Mouse (Mus musculus) heart, postnatal 0 days (tissue): ENCODE measurements around the gene Cradd. TPM values are rescaled to one million over a fixed set of nuclear protein-coding genes. Genes with fewer than 3 reads are reported as not detected.

Source experiments
- ATAC-seq: fragments of 200-750 bp; cut with Nextera tagmentation; 2 replicates; pipeline ENCODE4 v1.8.0; 2017; ENCODE audit warnings: low read depth, moderate number of reproducible peaks, moderate library complexity; ENCODE audit not compliant: insufficient read depth
- DNase-seq: peaks from one replicate; pipeline ENCODE4 v3.0.0-alpha.2; 2016; ENCODE audit warnings: low spot score
- H3K27ac ChIP-seq: fragments of 300-500 bp; sonication (generic); 2 replicates; pipeline ENCODE4 v1.5.1; 2014; ENCODE audit warnings: low read depth, mild to moderate bottlenecking
- H3K27me3 ChIP-seq: fragments of 300-500 bp; sonication (generic); 2 replicates; pipeline ENCODE4 v1.6.1; 2014; ENCODE audit warnings: low read length, mixed read lengths; ENCODE audit not compliant: control insufficient read depth, insufficient read depth
- H3K36me3 ChIP-seq: fragments of 300-500 bp; sonication (generic); replicated peaks from 2 replicates; pipeline ENCODE4 v1.6.1; 2014; ENCODE audit warnings: low read length, mixed read lengths; ENCODE audit not compliant: control insufficient read depth, insufficient read depth
- H3K4me1 ChIP-seq: fragments of 300-500 bp; sonication (generic); 2 replicates; pipeline ENCODE4 v1.6.1; 2014; ENCODE audit warnings: antibody characterized with exemption; ENCODE audit not compliant: control insufficient read depth, insufficient read depth
- H3K4me2 ChIP-seq: fragments of 300-500 bp; sonication (generic); 2 replicates; pipeline ENCODE4 v1.6.1; 2014; ENCODE audit warnings: low read depth, mild to moderate bottlenecking, low read length, moderate library complexity
- H3K4me3 ChIP-seq: fragments of 300-500 bp; sonication (generic); 2 replicates; pipeline ENCODE4 v1.5.1; 2014; ENCODE audit warnings: low read depth, low read length
- H3K9ac ChIP-seq: fragments of 300-500 bp; sonication (generic); replicated peaks from 2 replicates; pipeline ENCODE4 v1.6.1; 2014; ENCODE audit warnings: low read depth, low read length, mixed read lengths
- H3K9me3 ChIP-seq: fragments of 300-500 bp; sonication (generic); replicated peaks from 2 replicates; pipeline ENCODE4 v1.6.1; 2016; ENCODE audit warnings: low read length; ENCODE audit not compliant: control insufficient read depth
- CTCF ChIP-seq: IDR thresholded peaks from 2 replicates; pipeline ENCODE4 v1.5.1; 2016; ENCODE audit warnings: antibody characterized with exemption, control low read depth, low read depth
- EP300 ChIP-seq: IDR thresholded peaks from 2 replicates; pipeline ENCODE4 v1.6.1; 2016; ENCODE audit warnings: antibody characterized with exemption, low read depth
- WGBS: fragments of 180-500 bp; shearing (Covaris S2); extraction: QIAGEN DNeasy Blood & Tissue Kit; methylation state at CpG from one replicate; pipeline ENCODE4 v1.1.7; 2014; 5-methylcytosine and 5-hydroxymethylcytosine counted together
- polyA plus RNA-seq: library from polyadenylated mRNA; unstranded; fragments of >200 nt; fragmentation: Nextera tagmentation; extraction: Ambion mirVana; gene quantifications from 2 replicates; pipeline ENCODE4 v1.2.1, GENCODE M21; 2015
- total RNA-seq: library from RNA; depleted of rRNA; stranded (reverse); fragments of >200 nt; gene quantifications from 2 replicates; pipeline ENCODE4 v1.2.3, GENCODE M21; 2014; ENCODE audit warnings: low replicate concordance

The Cradd gene
- total and polyA plus RNA-seq, 2 experiments from 2014 or later, result 12.2 to 21.1 TPM

DNA sequence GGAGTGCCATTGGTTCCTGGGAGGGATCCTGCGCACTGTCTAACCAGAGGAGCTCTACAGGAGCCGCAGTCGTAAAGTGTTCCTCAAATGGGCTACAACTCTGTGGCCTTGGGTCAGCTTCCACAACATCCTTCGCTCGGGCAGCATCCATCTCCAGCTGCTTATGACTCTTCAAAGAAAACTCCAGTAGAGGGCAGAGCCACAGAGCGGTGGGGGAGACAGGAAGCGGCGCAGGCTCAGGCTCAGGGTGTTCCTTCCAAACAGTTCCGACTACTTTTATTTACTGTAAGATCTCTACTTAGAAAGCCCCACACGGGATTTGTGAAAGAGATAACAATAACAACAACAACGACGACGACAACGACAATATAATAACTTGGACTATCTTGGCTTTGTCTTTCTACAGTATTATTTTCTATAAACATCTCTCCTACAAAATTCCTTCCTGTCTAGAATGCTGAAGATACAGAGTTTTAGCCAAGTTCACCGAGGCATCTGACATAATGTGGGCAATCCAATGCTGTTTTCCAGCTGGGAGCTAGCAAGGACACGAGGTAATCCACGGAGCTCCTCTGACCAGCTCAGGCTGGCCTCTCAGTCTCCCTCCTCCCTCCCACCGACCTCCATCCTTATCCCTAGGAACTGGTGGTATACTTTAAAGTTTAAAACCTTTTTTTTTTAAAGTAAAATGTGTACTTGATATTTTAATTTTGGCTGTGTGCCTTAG, 105.8 kb downstream of the Cradd start:
- Histone ChIP-seq H3K27ac (peak overlapping the region; percentile 67; the same call in 1 of the 2 replicates), H3K27me3 (no peaks in the 10 kb centered on the region), H3K36me3 (no peaks in the 10 kb centered on the region), H3K4me3 (no peak overlapping the region), H3K4me2 (no peak overlapping the region), H3K9me3 (no peaks in the 10 kb centered on the region), H3K9ac (no peak overlapping the region), H3K4me1 (peaks cover 12% of the 10 kb centered on the region)
- peak; percentile 47 for TF ChIP-seq CTCF
- no peak for TF ChIP-seq EP300
- peak; percentile 43 for ATAC-seq
- peak; percentile 66 for DNase-seq
- WGBS, result 53% methylated on average over 18 of the region's 18 CpGs

DNA sequence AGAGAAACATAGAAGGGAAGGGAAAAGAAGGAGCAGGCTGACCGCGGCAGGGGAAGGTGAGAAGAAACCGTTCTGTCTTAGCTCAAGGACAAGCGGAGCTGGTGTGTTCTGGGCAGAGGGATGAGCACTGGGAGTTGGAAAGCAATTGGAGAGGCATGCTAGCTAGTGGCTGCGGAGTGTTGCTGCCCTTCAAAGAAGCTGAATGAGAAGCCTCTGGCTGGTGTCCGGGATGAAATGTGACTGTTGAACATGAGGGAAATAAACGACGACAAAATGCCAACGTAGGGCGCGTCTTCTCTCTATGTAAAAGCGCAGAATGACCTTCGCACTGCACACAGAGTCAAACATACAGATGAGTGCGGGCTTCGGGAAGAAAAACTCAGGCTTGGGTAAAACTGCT, 108.6 kb downstream of the Cradd start:
- Histone ChIP-seq H3K4me2 (no peak overlapping the region), H3K4me3 (no peak overlapping the region), H3K9me3 (no peaks in the 10 kb centered on the region), H3K4me1 (peaks cover 14% of the 10 kb centered on the region), H3K27me3 (no peaks in the 10 kb centered on the region), H3K36me3 (no peaks in the 10 kb centered on the region), H3K9ac (no peak overlapping the region), H3K27ac (no peak overlapping the region)
- ATAC-seq, result no peak
- 91% methylated on average over 15 of the region's 15 CpGs for WGBS
- TF ChIP-seq EP300 (no peak), CTCF (no peak)
- no peak for DNase-seq

DNA sequence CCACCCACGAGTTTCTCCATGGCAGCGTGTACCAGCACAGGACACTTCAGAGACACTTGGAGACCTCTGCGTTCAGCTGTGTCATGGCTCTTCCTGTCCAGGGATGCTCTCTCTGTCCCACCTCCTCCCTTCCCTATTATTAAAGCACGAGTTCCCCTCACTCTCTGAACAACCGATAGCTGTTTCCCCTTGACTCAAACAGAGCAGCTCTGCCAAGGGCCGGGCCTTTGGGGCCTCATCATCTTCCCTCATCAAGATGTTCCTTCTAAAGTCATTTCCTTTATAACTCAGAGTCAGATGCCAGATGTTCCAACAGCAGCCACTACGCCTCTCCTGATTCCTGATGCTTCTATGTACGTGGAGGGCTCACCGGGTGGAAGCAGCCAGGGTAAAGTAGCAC, 110.1 kb downstream of the Cradd start:
- WGBS, result 63% methylated on average over 9 of the region's 9 CpGs
- Histone ChIP-seq H3K9ac (no peak overlapping the region), H3K27me3 (no peaks in the 10 kb centered on the region), H3K4me3 (no peak overlapping the region), H3K27ac (no peak overlapping the region), H3K4me1 (peaks cover 14% of the 10 kb centered on the region), H3K9me3 (no peaks in the 10 kb centered on the region), H3K36me3 (no peaks in the 10 kb centered on the region), H3K4me2 (no peak overlapping the region)
- ATAC-seq (peak; percentile 52), DNase-seq (no peak)
- TF ChIP-seq CTCF (no peak), EP300 (no peak)

DNA sequence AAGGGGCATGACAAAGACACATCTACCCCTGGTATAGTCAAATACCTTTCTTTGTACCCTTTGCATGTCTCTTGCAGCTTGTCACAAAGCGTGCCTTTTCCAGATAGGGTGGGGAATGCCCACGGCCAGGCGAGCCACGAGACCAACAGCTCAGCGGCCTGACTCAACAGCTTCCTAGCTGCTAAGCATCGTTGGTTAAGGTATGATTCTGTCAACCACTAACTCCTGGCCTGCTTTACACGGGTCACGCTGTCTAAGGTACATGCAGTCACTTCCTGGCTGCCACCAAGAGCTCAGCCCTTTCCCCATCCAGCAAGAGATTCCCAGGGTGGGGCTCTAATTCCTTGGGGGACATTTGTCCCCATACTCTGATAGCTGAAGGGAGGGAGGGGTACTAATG, 110.6 kb downstream of the Cradd start:
- no peaks in the 10 kb centered on the region for H3K9me3 ChIP-seq
- no peak overlapping the region for H3K27ac ChIP-seq
- 42% methylated on average over 8 of the region's 8 CpGs for WGBS
- no peaks in the 10 kb centered on the region for H3K36me3 ChIP-seq
- peaks cover 14% of the 10 kb centered on the region for H3K4me1 ChIP-seq
- ATAC-seq (no peak), DNase-seq (no peak)
- no peak overlapping the region for H3K9ac ChIP-seq
- no peaks in the 10 kb centered on the region for H3K27me3 ChIP-seq
- H3K4me2 ChIP-seq, result no peak overlapping the region
- TF ChIP-seq EP300 (no peak), CTCF (no peak)
- H3K4me3 ChIP-seq, result no peak overlapping the region

DNA sequence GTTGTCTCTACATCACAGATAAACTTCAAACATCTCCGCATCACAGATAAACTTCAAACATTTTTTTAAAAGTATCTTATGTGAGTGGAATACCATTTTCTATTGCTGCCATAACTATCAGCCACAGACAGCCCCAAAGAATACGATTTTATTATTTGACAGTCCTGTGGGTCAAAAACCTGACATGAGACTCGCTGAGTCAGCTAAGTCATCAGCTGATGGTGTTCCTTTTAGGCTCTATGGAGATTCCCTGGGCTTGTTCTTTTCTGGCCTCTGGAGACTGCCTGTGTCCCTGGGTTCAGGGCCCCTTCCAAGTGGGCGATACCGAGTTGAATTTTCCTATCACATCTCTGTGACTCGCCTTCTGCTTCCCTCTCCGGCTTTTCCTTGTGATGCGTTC, 112.3 kb downstream of the Cradd start:
- ATAC-seq, result no peak

More for the DNA sequence above, 112.3 kb downstream of the Cradd start:
- Histone ChIP-seq H3K4me2 (no peak overlapping the region), H3K27me3 (no peaks in the 10 kb centered on the region), H3K4me3 (no peak overlapping the region), H3K9ac (no peak overlapping the region), H3K4me1 (peaks cover 14% of the 10 kb centered on the region), H3K36me3 (no peaks in the 10 kb centered on the region), H3K9me3 (no peaks in the 10 kb centered on the region), H3K27ac (no peak overlapping the region)
- WGBS, result 86% methylated on average over 8 of the region's 8 CpGs
- TF ChIP-seq EP300 (no peak), CTCF (no peak)
- DNase-seq, result no peak
